Mouse (Mus musculus): ENCODE results near the gene Gm20696.

- TF ChIP-seq CTCF (IDR thresholded peaks at IDR 0.05; ENCODE audit: control insufficient read depth, insufficient read depth, low read length) = no peak
- TF ChIP-seq POLR2A (IDR thresholded peaks at IDR 0.05; ENCODE audit: borderline replicate concordance, control insufficient read depth, low read depth, low read length) = no peak
Observed at GRCm38 (mm10) chr6:99515667-99516199, 150.9 kb downstream of the Gm20696 start.
